Mouse (Mus musculus) urinary bladder, postnatal 36 days (tissue): ENCODE measurements at regions not wholly inside any gene's neighbourhood (a gene's known extent, or its start where the extent isn't known, plus 50 kb on each side); places are given as distances from the start of the nearest gene placed in this dataset.
A peak's percentile ranks its signal among the peaks of the same experiment; 100 is the strongest.

Source experiments
- DNase-seq, 2 experiments: peaks; one replicate each; pipeline ENCODE4 v3.0.0; 2022; ENCODE audit warnings: low spot score in 2 of 2, mixed read lengths in 1 of 2

DNA sequence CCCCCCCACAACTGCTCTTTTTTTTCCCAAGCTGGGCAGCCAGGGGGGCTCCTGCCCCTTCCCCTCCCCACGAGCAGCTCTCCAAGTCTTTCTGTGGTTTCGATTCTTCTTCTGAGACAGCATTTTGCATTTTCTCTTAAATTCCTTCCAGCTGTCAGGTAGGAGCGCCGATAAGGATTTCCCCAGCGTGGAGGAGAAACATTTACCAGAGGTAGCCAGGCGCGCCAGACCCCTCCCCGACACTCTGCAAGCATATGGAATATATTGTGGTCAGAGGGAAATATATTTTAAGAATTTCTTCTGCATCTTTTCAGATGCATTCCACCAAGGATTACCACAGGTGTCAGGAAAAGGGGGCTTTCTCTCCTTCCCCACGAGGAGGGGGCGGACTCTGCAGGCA, 111.9 kb downstream of the Tbx5 start:
- DNase-seq, result no peak

- DNase-seq, result no peak
Measured at GRCm38 (mm10) chr5:119948399-119948798, 115.9 kb downstream of the Tbx5 start.

GRCm38 (mm10) chr5:119952085-119952484, 119.6 kb downstream of the Tbx5 start:
- DNase-seq, result no peak

- DNase-seq, result no peak
Measured at GRCm38 (mm10) chr5:119953189-119953588, 120.7 kb downstream of the Tbx5 start.

GRCm38 (mm10) chr5:119953811-119954566, 121.5 kb downstream of the Tbx5 start:
- DNase-seq, result no peak

- no peak for DNase-seq
Measured at GRCm38 (mm10) chr5:119958942-119959341, 126.5 kb downstream of the Tbx5 start.

DNA sequence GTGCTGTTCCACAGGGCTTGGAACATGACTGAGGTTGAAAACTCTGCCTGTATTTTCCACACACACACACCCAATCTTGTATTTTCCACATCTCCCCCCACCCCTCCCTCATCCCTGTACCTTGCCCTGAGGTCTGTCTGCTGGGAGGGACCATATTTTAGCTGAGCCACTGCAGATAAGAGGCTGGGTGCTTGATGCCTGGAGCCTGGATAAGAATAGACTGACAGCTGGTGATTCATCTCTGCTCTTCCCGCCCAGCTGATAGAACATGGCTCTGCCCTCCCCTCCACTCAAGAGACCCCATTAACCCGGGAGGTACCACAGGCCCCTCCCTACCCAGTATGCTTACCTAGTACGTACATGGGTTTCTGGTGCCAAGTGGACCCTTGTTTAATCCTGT, 132.3 kb downstream of the Tbx5 start:
- no peak for DNase-seq

DNA sequence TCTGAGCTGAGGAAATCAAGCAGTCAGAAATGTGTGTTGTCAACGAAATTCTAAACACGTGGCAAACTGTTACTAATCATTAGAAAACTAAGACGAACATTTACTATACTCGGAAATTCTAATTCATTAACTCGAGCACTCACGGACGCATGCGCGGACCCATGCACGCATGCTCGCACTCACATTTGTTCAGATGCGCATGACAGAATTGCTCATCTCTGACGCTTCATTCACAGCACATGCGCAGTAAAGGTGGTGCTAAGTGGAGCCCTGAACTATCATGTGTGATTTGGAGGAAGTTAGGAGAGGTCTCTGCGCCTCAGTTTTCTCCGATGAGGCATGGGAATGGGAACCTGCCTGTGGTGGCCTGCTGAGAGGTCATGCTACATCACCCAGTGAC, 138.8 kb downstream of the Tbx5 start:
- no peak for DNase-seq

GRCm38 (mm10) chr5:119972802-119973437, 140.5 kb downstream of the Tbx5 start:
- peak; percentile 6 to 19 for DNase-seq

GRCm38 (mm10) chr5:119978096-119978715, 138.1 kb upstream of the Rbm19 start:
- no peak for DNase-seq

- DNase-seq, result no peak
Measured at GRCm38 (mm10) chr5:119981111-119981807, 135.0 kb upstream of the Rbm19 start.

GRCm38 (mm10) chr5:119984206-119984605, 132.1 kb upstream of the Rbm19 start:
- DNase-seq, result no peak

DNA sequence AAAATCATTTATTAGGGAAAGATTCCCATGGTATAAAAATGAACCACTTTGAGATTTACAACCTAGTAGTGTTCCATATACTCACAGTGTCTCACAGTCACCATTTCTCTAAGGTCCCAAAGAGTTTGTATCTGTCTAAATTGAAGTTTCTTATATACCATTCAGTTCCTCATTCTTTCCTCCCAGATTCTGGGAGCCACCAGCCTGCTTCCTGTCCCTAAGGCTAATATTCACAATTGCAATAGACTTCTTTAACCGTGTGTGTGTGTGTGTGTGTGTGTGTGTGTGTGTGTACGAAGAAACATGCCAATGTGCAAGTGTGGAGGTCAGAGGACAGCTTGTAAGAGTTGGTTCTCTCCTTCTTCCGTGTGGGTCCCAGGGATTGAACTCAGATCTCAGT, 124.1 kb upstream of the Rbm19 start:
- DNase-seq, result no peak

GRCm38 (mm10) chr5:119995726-119996125, 120.5 kb upstream of the Rbm19 start:
- DNase-seq, result no peak

- DNase-seq, result no peak
Measured at GRCm38 (mm10) chr5:120005696-120006469, 110.4 kb upstream of the Rbm19 start.

- no peak for DNase-seq
Measured at GRCm38 (mm10) chr5:120007738-120008137, 108.5 kb upstream of the Rbm19 start.

DNA sequence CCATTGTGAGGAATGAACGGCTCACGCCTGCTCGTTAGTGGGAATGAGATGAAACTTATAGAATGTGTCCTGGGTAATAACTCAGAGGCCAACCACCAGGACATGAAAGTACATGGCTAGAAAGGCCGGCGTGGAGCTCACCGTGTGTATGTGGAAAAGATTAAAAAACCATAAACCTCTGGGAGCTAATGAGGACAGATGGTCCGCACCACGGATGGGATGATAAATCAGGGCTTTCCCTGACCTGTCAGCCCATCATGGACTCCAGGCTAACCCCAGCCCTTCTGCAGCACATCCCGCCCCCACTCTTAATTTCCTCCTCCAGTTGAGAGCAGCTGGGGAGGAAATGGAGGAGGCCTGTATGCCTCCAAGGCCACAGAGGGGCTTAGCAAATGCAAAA, 108.0 kb upstream of the Rbm19 start:
- DNase-seq, result no peak

- no peak for DNase-seq
Measured at GRCm38 (mm10) chr5:120015417-120015816, 100.8 kb upstream of the Rbm19 start.

- DNase-seq, result no peak
Measured at GRCm38 (mm10) chr5:120018126-120018525, 98.1 kb upstream of the Rbm19 start.

- DNase-seq, result no peak
Measured at GRCm38 (mm10) chr5:120020748-120021147, 95.5 kb upstream of the Rbm19 start.

DNA sequence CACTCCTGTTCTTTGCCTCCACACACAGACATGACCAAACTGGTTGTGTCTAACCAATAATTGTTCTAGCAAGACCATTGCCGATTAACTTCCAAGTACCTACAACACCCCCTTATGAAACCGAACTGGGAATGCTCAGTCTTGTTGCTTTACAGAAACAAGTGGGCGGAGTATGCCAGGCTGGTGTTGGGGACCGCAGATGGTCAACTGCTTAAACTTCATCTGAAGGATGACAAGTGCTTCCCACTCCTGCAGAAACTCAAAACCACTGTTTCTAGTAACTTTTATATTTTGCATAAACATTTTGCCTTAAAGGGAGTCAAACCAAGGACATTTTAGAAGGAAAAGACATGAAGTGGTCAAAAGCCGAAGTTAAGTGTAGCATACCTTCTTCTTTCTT, 94.0 kb upstream of the Rbm19 start:
- no peak for DNase-seq

- DNase-seq, result no peak
Measured at GRCm38 (mm10) chr5:120024071-120024470, 92.2 kb upstream of the Rbm19 start.
